Mouse (Mus musculus) T-helper 17 cell (primary cell): ENCODE measurements around the gene D630036H23Rik.
"Not testable (repeated sequence)": the region's sequence is repeated elsewhere in the genome, so short reads cannot be mapped to it uniquely, and the experiment has no call there.

Experiments used
- in situ Hi-C, 2 experiments: fragments of 300-600 bp; cut with MboI, MseI; formaldehyde crosslinking; loops; 1 replicate in 1 of 2; 2 replicates in 1 of 2; pipeline ENCODE4 v1.15.1; 2025; ENCODE audit warnings: high pct_unique_total_duplicates in 2 of 2

Gene D630036H23Rik

DNA sequence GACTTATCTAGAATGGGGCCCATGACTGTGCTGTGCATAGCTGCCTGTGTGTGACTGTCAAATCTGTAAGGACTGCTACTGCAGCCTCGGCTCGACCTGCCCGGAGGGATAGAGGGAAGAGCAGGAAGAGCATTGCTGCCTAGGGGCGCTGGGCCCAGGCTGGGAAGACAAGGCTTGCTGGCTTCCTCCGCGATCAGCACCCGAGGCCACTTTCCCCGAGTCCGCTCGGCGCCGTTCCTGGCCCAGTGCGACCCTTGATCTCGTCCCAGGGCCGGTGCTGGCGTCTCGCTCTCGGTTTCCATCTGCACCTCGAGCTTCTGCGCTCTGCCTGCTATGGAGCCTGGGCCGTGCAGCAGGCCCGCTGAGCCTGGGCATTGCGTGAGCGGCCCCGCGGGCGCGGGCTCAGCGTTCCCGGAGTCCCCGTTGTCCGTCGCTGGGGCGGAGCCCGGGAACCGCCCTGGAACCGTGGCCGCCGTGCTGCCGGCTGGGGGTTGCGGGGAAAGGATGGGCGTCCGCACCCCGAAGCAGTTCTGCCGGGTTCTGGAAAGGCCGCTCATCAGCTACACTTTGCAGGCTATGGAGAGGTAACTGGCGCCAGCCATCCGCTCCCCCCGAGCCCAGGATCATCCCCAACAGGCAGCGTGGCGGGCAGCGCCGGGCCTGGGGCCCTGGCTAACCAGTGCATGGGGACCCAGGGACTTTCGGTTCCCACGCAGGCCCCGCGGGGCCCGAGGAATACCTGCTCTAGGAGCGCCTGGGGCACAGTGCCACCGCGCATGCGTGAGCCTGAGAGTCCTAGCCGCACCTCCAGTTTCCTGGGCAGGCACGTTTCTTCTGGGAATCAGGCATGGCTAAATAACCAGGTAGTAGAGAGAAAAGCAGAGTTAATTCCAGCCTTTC, at the start of gene D630036H23Rik, which contains the start of gene Ispd:
Gene D630036H23Rik, minus strand, starts transcription at position 741 of the 900 bp plus-strand sequence.
Gene Ispd, plus strand, starts transcription at position 10 of the 900 bp plus-strand sequence.
- in situ Hi-C loops = loop anchor here in 1 of 2 experiments (10.0 kb wide), 1 partner anchor 347 kb away; no protein-coding TSS in a partner anchor

DNA sequence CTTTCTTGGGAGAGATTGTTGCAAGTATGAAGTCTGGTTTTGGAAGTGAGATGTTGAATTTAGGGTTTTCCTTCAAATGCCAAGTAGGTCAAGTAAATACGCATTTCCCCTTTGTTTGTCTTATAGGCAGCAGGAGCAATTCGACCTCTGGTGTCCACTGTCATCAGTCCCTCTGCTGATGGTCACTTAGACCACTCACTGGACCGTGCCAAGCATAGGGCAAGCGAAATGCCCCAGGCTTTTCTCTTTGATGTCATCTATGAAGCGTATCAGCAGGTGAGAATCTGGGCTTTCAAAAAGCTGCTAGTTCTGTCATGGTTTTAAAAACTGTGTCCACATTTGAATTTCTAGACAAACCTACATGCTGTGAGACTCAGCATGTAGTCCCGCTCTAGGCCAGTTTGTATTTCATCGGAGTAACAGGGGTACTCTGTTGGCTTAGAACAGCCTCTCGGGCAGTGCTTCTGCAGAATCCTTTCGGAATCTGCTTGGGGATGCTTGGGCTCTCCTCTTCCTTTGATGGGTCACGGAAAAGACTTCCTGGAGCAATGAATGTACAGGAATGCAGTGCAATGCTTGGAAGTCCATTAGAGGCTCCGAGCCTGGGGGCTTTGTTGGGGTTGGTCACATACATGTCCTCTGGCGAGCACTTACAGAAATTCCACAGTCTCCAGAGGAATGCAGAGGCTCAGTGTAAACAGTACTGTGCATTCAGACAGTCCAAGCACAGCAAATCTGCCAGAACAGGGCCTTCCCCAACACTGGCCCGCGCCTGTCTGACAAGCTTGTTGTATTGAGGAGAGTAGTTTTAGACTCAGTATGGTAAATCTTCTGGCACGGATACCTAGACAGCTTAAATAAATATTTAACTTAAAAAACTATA, 44.4 kb upstream of the D630036H23Rik start:
- in situ Hi-C loops = no loop called here

DNA sequence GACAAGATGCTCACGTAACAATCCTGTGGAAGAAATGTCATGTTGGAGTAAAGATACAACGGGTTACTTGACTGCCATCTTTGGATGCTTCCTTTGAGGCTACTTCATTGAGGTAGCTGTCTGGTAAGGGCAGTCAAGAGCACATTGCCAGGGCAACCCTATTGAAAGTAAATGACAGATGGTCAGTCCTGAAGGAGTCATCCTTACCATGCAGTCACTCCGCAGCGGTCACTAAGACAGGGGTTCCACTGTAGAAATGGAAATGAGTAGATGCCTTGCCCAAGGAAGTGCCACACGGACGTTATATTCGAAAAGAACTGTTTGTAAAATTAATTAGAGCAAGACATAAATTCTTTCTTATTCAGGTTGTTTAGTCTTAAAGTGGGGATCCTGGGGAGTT, 43.3 kb upstream of the D630036H23Rik start:
- in situ Hi-C loops = no loop called here

DNA sequence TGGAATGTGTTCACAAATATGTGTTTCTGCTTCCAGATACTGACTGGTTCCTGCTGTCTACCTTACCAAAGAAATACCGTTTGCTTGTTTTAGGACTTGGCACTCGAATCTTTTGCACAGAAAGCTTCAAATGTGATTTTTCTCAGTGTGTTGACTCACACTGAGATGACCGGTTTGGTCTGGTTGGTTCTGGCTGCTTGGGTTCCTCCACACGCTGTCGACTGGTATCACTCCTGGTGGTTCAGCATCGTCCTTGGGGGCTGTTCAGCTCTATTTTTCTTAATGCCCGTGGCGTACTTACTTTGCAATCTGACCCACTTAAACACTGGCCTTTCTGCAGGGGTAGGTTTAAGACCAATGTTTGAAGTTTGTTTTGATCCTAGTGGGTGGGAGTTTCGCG, 41.7 kb upstream of the D630036H23Rik start:
- in situ Hi-C loops = no loop called here

DNA sequence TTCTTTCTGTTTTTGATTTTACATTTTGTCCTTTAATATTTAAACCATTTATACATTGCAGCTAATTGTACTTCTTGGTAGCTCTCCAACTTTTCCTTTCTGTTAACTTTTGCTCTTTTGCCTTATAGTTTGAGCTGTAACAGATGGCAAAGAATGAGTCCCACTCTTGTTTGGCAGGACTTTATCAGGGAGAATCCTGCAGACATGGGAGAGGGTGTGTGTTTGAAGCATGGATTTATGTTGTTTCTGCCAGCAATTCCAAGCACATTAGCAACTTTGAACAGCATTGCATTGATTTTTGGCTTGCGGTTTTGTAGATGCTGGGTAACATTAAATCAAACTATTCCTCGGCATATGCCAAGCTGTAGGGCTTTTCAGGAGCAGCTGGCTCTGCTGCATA, 13.1 kb upstream of the D630036H23Rik start:
- in situ Hi-C loops = loop anchor here in 1 of 2 experiments (5.0 kb wide), 1 partner anchor 73 kb away; no protein-coding TSS in a partner anchor

DNA sequence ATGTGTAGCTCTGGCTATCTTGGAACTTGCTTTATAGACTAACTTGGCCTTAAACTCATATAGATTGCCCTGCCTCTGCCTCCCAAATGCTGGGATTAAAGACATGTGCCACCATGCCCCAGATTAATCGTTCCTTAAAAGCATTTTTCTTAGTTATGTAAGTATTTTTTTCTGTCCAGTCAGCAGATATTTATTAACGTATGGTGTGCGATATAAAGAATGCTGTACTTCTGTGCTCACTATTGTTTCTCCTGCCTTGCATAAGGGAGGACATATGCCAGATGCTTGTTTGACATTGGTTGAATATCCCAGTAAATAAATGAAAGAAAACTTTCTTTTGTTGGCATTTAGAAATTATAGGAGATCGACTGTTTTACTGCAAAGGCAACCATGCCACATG, 5.0 kb upstream of the D630036H23Rik start:
- in situ Hi-C loops = loop anchor here in 1 of 2 experiments (10.0 kb wide), 1 partner anchor 352 kb away; no protein-coding TSS in a partner anchor

DNA sequence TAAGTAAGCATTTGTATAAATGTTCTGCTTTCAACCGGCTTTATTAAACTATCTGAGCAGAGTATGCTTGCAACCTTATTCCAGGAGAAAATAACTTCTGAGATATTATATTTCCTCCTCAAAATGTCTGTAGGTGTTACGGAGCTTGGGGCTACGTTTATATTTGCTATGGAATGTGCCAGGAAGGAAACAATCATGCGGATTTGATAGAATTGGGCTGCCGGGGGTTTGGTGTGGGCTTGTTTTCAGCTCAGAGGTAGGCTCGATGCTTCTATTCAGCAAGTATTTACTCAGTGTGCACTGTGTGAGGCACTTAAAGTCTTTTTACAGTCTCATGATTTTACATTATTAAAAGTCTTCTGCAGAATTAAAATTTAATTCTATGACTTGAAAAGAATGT, 3.4 kb upstream of the D630036H23Rik start:
- in situ Hi-C loops = loop anchor here in 1 of 2 experiments (10.0 kb wide), 1 partner anchor 351 kb away; no protein-coding TSS in a partner anchor

DNA sequence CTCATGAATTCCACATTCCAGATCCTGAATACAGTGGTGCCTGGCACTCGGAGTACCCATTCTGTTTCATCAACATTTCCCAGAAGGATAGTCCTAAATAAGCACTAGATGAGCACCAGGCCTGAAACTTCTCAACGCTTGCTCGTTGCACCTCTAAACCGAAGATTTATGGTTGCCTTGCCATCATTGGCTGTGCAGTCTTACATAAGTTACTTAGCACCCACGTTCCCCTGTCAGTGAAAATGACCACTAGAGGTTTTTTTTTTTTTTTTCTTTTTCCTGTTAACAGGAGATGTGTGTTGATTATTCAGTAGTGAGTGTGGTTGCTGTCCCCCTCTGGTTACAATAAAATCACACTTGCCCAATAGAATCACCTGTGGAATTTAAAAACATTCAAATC, 1.2 kb downstream of the D630036H23Rik start:
- in situ Hi-C loops = loop anchor here in 1 of 2 experiments (10.0 kb wide), 1 partner anchor 346 kb away; no protein-coding TSS in a partner anchor

DNA sequence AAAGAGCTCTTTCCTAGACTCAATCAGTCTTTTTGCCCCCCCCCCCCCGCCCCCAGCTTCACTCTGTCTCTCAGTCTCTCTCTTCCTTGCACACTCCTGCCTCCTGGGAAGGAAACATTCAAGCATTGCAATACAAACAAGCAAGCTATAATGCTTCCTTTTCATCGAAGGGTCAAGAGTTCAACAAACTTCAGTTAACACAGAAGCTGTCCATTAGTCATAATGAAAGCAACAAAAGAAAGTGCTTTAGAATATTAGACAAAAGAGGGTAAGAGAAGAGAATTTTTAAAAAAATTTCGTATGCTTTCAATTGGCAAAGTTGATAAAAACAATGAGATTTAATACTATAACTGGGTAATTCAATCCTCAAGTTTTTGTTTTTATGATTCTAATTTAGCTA, 1.7 kb downstream of the D630036H23Rik start:
- in situ Hi-C loops = loop anchor here in 1 of 2 experiments (10.0 kb wide), 1 partner anchor 345 kb away; no protein-coding TSS in a partner anchor

DNA sequence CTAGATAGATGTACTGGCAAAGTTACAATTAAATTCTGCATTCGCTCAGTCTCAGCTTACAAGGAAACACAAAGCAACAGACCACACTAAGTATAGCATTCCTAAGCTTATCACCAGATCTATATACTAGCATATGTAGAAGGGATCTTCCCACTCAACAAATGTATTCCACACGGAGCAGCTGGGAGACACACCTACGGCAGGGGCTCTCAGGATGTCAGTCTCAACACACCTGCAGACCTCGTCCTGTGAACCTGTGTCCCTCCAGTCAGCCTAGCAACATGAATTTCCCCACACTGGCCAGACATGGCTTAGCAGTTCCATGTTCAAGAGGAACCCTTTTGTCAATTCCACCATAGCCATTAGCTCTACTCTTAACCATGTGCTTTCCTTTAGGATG, 5.6 kb downstream of the D630036H23Rik start:
- in situ Hi-C loops = not testable (repeated sequence)

DNA sequence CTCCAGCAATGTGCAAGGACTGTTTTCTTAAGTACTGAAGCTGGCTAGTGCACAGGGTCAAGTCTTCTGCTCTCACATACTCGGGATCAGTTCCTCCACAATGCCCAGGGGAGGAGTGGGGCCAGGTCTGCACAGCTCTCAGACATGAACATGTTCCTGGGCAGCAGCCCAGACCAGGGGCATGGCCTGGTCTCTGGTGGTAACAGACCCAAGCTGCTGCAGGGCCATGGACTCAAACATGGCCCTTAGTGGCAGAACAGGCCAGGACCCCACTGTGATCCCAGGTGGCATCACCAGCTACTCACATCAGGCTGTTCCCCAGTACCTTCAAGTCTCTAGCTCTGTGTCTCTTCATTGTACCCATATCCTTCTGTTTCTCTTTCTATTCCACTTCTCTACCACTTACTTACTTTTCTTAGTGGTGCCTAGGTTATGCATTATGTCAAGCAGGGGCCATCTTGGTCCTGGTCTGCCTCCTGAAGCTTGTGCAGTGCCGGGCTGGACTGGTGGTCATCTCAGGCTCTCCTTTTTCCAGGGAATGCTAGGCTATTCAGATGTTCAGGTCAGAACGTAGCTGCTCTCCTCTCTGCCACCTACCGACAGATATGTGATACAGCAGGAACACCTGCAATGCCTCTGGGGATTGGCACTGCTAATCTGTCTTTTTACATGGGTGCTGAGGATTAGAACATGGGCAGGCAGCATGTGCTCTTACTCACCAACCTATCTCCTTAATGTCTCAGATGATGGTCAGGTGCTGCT, 8.6 kb downstream of the D630036H23Rik start:
- in situ Hi-C loops = no loop called here

DNA sequence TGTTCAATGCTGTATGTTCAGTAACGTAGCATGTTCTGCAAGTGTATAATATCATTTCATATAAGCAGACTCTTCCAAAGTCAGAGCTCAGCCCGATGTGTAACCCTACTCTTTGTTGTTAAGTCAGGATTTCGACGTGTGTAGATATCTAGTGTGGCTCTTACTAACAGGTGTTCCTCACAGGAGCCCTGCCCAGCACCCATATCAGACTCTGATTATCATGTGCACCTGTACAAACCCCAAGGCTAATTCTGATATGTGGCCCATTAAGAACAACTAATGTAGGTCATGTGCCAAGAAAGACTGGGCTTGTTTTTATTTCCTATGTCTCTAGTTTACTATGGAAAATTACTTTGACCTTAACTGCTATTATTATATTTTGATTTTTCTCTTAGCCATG, 18.0 kb downstream of the D630036H23Rik start:
- in situ Hi-C loops = no loop called here

DNA sequence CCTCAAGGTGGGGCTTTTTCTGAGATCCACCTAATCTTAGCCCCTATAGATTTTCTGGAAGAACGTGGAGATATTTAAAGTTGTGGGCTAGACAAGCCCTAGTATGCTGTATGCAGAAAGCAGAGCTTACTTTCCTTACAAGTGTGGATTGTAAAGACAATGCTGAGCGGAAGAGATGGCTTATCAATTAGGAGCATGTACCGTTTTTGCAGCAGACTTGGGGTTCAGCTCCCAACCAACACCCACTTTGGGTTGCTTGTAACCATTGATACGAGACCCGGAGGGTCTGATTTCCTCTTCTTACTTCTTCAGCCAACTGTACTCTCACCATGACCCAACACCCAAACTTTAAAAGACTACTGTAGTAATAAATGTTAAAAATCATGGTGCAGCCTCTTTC, 21.3 kb downstream of the D630036H23Rik start:
- in situ Hi-C loops = no loop called here

DNA sequence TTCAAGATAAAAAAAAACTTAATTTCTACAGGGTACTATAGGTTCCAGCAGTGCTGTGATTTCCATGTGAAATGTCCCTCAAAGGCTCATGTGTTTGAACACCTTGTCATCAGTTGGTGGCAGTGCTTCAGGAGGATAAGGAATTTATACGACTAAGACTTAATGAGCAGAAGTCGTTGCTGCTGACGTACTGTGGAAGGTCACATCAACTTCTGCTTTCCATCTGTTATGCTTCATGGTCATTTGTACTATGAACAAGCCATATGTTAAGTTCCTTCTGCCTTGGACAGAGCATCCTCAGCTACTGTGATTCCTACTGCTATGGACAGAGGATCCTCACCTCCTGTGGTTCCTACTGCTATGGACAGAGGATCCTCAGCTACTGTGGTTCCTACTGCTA, 21.9 kb downstream of the D630036H23Rik start:
- in situ Hi-C loops = no loop called here

DNA sequence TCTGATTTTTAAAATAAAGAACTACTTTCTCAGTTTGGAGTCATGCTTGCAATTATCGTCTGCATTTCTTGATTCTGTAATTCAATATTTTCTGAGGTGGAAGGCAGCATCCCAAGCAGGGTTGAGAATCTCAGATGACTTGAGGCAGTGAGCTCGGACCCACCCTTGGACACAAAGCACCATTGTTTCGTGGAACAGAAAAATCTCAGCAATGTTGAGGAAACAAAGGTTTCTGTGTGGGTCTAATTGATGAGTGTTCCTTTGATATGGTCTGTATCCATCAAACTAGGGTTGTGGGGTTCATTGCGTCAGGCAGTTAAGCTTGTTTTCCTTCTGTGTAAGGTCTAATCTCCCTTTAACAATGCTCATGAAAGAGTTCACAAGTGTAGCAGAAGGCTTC, 37.9 kb downstream of the D630036H23Rik start:
- in situ Hi-C loops = no loop called here

DNA sequence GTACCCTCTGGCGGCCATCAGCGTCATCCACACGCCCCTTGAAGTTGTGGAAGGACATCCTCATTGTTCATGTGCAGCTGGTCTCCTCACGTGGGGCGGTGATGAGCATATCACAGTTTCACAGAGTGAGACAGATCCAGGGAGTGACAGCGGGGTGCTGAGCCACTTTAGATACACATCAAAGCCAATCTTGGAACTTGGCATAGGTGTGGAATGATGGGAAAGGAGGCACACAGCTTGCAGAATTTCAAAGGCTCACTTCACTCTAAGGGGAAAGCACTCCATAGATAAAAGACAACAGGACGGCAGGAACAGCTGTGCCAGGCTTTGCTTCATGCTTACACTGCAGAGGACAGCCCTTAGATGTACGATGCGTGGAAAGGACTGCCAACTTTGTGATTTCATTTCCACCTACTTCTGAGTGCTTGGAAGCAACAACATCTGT, 48.1 kb downstream of the D630036H23Rik start:
- in situ Hi-C loops = no loop called here

DNA sequence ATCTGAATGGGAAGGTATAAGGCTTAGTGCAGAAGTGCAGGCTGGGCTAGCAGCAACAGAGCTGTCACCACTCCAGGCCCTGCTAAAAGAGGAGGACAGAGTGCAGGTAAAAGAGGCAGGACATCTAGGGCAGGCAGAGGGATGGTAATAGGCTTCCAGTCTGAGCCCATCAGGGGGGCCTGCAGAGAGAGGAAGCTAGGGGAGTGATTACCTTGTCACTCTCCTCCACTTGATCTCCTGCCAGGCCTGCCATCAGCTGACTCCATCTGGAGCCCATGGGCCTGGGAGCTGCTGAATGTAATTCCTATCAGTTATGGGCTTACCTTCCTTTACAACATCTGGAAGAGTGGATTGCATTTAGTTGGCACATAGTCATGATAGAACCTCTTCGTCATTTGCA, 49.3 kb downstream of the D630036H23Rik start:
- in situ Hi-C loops = no loop called here
